Mouse (Mus musculus) forebrain, postnatal 0 days (tissue): Measurements from ENCODE around the gene Hoxa13. TPM values are rescaled to one million over a fixed set of nuclear protein-coding genes. Genes with fewer than 3 reads are reported as not detected.
A peak's percentile ranks its signal among the peaks of the same experiment; 100 is the strongest.

Source experiments
- ATAC-seq: fragments of 200-750 bp; cut with Nextera tagmentation; 2 replicates; pipeline ENCODE4 v1.8.0; 2017; ENCODE audit warnings: mild to moderate bottlenecking, moderate library complexity
- DNase-seq: peaks from one replicate; pipeline ENCODE4 v3.0.0-alpha.2; 2015
- H3K27ac ChIP-seq: fragments of 300-500 bp; sonication (generic); 2 replicates; pipeline ENCODE4 v1.5.1; 2014; ENCODE audit warnings: low read depth, mild to moderate bottlenecking, antibody characterized with exemption, low read length, moderate library complexity, mixed read lengths
- H3K27me3 ChIP-seq: fragments of 300-500 bp; sonication (generic); 2 replicates; pipeline ENCODE4 v1.6.1; 2014; ENCODE audit warnings: mild to moderate bottlenecking, low read length, mixed read lengths; ENCODE audit not compliant: insufficient read depth
- H3K36me3 ChIP-seq: fragments of 300-500 bp; sonication (generic); 2 replicates; pipeline ENCODE4 v1.6.1; 2014; ENCODE audit warnings: mild to moderate bottlenecking, moderate library complexity; ENCODE audit not compliant: insufficient read depth
- H3K4me1 ChIP-seq: fragments of 300-500 bp; sonication (generic); 2 replicates; pipeline ENCODE4 v1.6.1; 2014; ENCODE audit warnings: antibody characterized with exemption; ENCODE audit not compliant: insufficient read depth
- H3K4me2 ChIP-seq: fragments of 300-500 bp; sonication (generic); 2 replicates; pipeline ENCODE4 v1.6.1; 2014; ENCODE audit warnings: low read depth, mild to moderate bottlenecking, moderate library complexity
- H3K4me3 ChIP-seq: fragments of 300-500 bp; sonication (generic); 2 replicates; pipeline ENCODE4 v1.5.1; 2014; ENCODE audit warnings: low read depth, low read length, mixed read lengths
- H3K9ac ChIP-seq: fragments of 300-500 bp; sonication (generic); 2 replicates; pipeline ENCODE4 v1.6.1; 2014; ENCODE audit warnings: mild to moderate bottlenecking
- H3K9me3 ChIP-seq: fragments of 300-500 bp; sonication (generic); 2 replicates; pipeline ENCODE4 v1.6.1; 2016; ENCODE audit warnings: low read length
- CTCF ChIP-seq: sonication (generic); IDR thresholded peaks from 2 replicates; pipeline ENCODE4 v1.5.1; 2016; ENCODE audit warnings: antibody characterized with exemption, control low read depth, low read depth
- WGBS: fragments of 180-500 bp; shearing (Covaris S2); extraction: QIAGEN DNeasy Blood & Tissue Kit; methylation state at CpG from one replicate; pipeline ENCODE4 v1.1.7; 2014; 5-methylcytosine and 5-hydroxymethylcytosine counted together
- polyA plus RNA-seq: library from polyadenylated mRNA; unstranded; fragments of >200 nt; fragmentation: Nextera tagmentation; extraction: Ambion mirVana; gene quantifications from 2 replicates; pipeline ENCODE4 v1.2.1, GENCODE M21; 2015
- total RNA-seq: library from RNA; depleted of rRNA; stranded (reverse); fragments of >200 nt; gene quantifications from 2 replicates; pipeline ENCODE4 v1.2.3, GENCODE M21; 2014

Hoxa13 gene
- total and polyA plus RNA-seq, 2 experiments from 2014 or later = not detected

DNA sequence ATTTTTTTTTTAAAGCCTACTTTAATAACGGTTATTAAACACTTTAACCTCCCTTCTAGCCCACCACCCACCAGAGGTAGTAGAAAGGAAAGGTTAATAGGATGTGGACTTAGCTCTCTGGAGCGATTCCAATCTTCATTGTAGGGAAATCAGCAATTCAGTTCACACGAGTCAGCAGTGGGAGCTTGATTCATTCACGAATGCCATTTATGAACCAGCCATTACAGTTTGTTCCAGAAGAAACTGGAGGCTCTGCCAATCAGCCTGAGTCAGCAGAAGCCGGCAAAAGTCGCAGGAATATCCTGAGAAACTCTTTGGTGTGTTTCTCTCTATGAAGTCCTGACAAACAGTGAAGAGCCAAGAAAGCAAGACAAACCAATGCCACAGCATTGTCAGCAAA lies 33.9 kb upstream of the Hoxa13 start:
- Histone ChIP-seq H3K36me3 (no peaks in the 10 kb centered on the region), H3K27ac (no peak overlapping the region), H3K9me3 (no peaks in the 10 kb centered on the region), H3K4me1 (no peaks in the 10 kb centered on the region), H3K4me2 (no peak overlapping the region), H3K4me3 (no peak overlapping the region), H3K27me3 (peaks cover 81% of the 10 kb centered on the region), H3K9ac (no peak overlapping the region)
- ATAC-seq = no peak
- TF ChIP-seq CTCF = no peak
- WGBS = 56% methylated on average over 6 of the region's 6 CpGs
- DNase-seq = no peak

DNA sequence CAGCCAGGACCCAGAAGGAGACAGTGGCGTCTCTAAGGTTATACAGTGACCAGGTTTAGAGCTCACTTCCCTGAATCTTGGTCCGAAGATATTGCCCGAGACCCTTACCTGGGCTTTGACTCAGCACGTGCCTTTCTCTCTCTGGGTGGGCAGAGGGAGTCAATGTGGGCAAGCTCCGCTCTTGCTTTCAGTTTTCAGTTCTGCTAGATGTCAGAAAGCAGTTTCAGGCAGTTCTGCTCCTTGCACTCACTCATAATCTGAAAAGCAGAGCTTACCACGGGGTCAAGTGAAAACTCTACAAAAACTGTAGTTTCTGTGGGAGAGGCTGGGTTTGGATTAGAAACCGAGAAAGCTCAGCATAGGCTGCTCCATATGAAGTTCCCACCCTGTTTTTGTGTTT lies 31.6 kb upstream of the Hoxa13 start:
- Histone ChIP-seq H3K4me3 (no peak overlapping the region), H3K9me3 (no peaks in the 10 kb centered on the region), H3K36me3 (no peaks in the 10 kb centered on the region), H3K27ac (no peak overlapping the region), H3K9ac (no peak overlapping the region), H3K4me2 (no peak overlapping the region), H3K4me1 (no peaks in the 10 kb centered on the region), H3K27me3 (peaks cover 72% of the 10 kb centered on the region)
- no peak for TF ChIP-seq CTCF
- ATAC-seq = no peak
- WGBS = 56% methylated on average over 7 of the region's 7 CpGs
- no peak for DNase-seq

DNA sequence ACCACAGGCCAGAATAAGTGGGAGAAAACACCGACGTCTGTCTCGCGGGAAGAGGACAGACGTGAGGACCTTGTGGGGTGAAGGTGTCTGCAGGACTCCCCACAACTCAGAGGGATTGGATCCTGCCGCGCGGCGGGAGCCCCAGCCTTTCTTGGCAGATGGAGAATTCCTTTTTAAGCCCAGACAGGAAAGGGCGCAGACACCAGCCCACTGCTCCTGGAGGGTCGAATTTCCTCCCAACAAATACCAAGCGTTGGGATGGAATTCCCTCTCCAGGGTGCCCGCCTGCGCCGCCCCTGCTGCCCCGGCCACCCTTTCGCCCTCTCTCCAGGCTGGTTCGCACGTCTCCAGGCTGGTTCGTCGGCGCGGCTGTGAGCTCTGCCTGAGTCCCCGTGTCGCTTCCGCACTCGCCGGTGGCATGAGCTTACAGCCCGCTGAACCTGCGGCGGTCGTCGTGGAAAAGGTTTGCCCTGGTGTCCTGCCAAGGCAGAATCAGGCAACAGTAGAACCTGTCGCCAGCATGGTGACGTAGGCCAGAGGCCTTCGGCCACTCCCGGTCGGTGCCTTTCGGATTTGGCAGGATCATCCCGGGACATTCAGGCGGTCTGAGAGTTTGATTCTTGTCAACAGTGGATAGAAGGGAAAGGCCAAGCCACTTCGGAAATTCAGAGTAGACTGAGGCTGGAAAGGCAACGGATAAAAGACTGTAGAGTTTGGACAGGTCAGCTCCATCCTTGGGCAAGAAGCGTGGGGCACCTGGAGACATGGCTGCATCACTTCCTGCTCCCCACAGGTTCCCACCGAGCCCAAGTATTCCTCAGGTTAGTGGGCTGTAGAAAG lies 30.6 kb upstream of the Hoxa13 start:
- no peak overlapping the region for H3K9ac ChIP-seq
- H3K4me3 ChIP-seq = no peak overlapping the region
- H3K4me1 ChIP-seq = no peaks in the 10 kb centered on the region
- 3% methylated on average over 45 of the region's 45 CpGs for WGBS
- H3K27ac ChIP-seq = no peak overlapping the region
- no peaks in the 10 kb centered on the region for H3K36me3 ChIP-seq
- no peaks in the 10 kb centered on the region for H3K9me3 ChIP-seq
- H3K27me3 ChIP-seq = peaks cover 70% of the 10 kb centered on the region
- H3K4me2 ChIP-seq = peak overlapping the region; percentile 9
- no peak for DNase-seq
- TF ChIP-seq CTCF = no peak
- no peak for ATAC-seq

DNA sequence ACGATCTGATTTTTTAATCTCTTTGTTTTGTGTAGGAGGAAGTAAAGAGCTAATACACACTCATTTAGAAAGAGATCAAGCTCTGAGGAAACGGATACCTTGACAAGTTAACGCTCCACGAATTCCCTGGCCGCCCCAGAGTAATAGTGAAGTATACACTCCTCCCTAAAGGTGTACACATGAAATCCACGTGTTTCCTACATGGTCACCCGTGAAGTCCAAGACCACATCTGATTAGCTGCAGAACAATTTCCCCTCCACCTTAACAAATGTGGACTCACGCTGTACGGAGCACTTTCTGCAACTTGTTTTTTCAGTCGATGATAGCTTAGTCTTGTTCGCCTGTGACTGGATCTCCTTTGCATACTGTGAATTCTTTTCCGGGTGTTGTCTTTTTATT lies 29.5 kb upstream of the Hoxa13 start:
- Histone ChIP-seq H3K4me3 (no peak overlapping the region), H3K4me2 (no peak overlapping the region), H3K27me3 (peaks cover 71% of the 10 kb centered on the region), H3K9ac (no peak overlapping the region), H3K9me3 (no peaks in the 10 kb centered on the region), H3K4me1 (no peaks in the 10 kb centered on the region), H3K27ac (no peak overlapping the region), H3K36me3 (no peaks in the 10 kb centered on the region)
- TF ChIP-seq CTCF = no peak
- no peak for DNase-seq
- 20% methylated on average over 12 of the region's 12 CpGs for WGBS
- ATAC-seq = no peak

DNA sequence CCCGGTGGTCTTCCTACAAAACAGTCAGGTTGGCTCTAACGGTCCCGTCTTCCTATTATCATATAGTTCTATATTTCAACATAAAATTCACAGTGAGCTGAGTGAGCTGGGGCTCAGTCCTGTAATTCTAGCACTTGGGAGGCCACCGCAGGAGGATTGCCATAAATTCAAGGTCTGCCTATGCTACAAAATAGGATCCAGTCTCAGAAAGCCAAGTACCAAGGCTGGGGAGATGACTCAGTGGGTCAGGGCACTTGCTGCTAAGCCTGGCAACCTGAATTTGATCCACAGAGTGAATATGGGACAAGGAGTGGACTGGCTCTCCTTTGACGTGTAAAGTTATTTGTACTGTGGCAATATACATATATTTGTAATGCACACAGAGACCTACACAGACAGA lies 23.2 kb upstream of the Hoxa13 start:
- no peak for ATAC-seq
- no peak for TF ChIP-seq CTCF
- peaks cover 40% of the 10 kb centered on the region for H3K27me3 ChIP-seq
- H3K4me3 ChIP-seq = no peak overlapping the region
- no peaks in the 10 kb centered on the region for H3K9me3 ChIP-seq
- no peaks in the 10 kb centered on the region for H3K36me3 ChIP-seq
- WGBS = 88% methylated on average over 5 of the region's 5 CpGs
- no peak overlapping the region for H3K4me2 ChIP-seq
- no peak for DNase-seq
- H3K4me1 ChIP-seq = no peaks in the 10 kb centered on the region
- H3K9ac ChIP-seq = no peak overlapping the region
- H3K27ac ChIP-seq = no peak overlapping the region

DNA sequence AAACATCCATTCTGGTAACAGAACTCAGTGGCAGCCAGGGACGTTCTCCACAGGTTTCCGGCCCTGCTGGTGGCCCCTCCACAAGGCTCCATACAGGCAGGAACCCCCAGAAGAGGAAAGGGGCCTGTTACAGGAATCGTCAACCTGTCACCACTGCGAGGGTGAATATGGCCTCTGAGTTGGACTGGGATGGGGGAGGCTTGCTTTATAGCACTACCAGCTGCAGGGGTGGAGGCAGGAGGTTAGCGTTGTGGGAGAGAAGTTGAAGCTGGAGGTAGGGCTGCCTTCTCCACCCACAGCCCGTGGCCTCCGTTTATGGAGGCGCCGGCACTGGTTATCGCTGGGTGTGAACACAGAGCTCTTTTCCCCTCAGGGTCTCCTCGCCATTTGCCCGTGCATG lies 20.4 kb upstream of the Hoxa13 start:
- Histone ChIP-seq H3K36me3 (no peaks in the 10 kb centered on the region), H3K4me2 (no peak overlapping the region), H3K4me3 (no peak overlapping the region), H3K4me1 (no peaks in the 10 kb centered on the region), H3K9me3 (no peaks in the 10 kb centered on the region), H3K9ac (no peak overlapping the region), H3K27me3 (peaks cover 52% of the 10 kb centered on the region), H3K27ac (no peak overlapping the region)
- no peak for TF ChIP-seq CTCF
- DNase-seq (no peak), ATAC-seq (no peak)
- WGBS = 71% methylated on average over 12 of the region's 12 CpGs

DNA sequence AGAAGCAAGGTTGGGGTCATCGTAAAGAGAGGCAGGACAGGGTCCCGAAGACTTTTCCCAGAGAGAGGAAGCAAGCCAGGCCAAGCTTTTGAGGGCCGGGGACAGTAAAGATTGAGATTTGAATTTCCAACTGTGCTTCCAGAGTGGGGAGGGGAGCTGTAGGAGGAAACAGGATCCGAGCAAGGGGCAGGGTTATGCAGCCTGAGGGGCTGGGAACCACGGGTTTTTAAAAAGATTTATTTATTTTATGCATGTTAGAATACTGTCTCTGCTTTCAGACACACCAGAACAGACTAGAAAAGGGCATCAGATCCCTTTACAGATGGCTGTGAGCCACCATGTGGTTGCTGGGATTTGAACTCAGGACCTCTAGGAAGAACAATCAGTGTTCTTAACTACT lies 16.2 kb upstream of the Hoxa13 start:
- no peak overlapping the region for H3K27ac ChIP-seq
- DNase-seq (no peak), ATAC-seq (no peak)
- H3K4me1 ChIP-seq = no peaks in the 10 kb centered on the region
- 7% methylated on average over 5 of the region's 5 CpGs for WGBS
- peaks cover 79% of the 10 kb centered on the region for H3K27me3 ChIP-seq
- H3K9me3 ChIP-seq = no peaks in the 10 kb centered on the region
- TF ChIP-seq CTCF = no peak
- H3K9ac ChIP-seq = no peak overlapping the region
- H3K4me2 ChIP-seq = no peak overlapping the region
- no peaks in the 10 kb centered on the region for H3K36me3 ChIP-seq
- H3K4me3 ChIP-seq = no peak overlapping the region
